Mouse (Mus musculus) thymus, postnatal 36 days (tissue): Measurements from ENCODE around the gene Rragd.
"Not testable (repeated sequence)": the region's sequence is repeated elsewhere in the genome, so short reads cannot be mapped to it uniquely, and the experiment has no call there.

Source experiments
- DNase-seq, 2 experiments: peaks; one replicate each; pipeline ENCODE4 v3.0.0; 2022; ENCODE audit warnings: mixed read lengths in 2 of 2

Gene Rragd

GRCm38 (mm10) chr4:32982716-32983175, at the start of gene Rragd:
Rragd (plus strand) TSS chr4:32983037.
- peak; percentile 61 to 70 for DNase-seq

GRCm38 (mm10) chr4:32936762-32937341, 46.0 kb upstream of the Rragd start:
- no peak for DNase-seq

GRCm38 (mm10) chr4:32939521-32939920, 43.3 kb upstream of the Rragd start:
- no peak for DNase-seq

- DNase-seq = no peak
Observed at GRCm38 (mm10) chr4:32939964-32940363, 42.9 kb upstream of the Rragd start.

GRCm38 (mm10) chr4:32940984-32941383, 41.9 kb upstream of the Rragd start:
- no peak for DNase-seq

GRCm38 (mm10) chr4:32947631-32948030, 35.2 kb upstream of the Rragd start:
- no peak for DNase-seq

- DNase-seq = no peak
Observed at GRCm38 (mm10) chr4:32948696-32949095, 34.1 kb upstream of the Rragd start.

GRCm38 (mm10) chr4:32950356-32951034, 32.3 kb upstream of the Rragd start, which contains the start of gene Ankrd6:
Ankrd6 (minus strand) TSS chr4:32950841.
- DNase-seq = peak; percentile 78 to 84

GRCm38 (mm10) chr4:32951035-32951940, 31.5 kb upstream of the Rragd start:
- no peak for DNase-seq

GRCm38 (mm10) chr4:32952681-32953080, 30.2 kb upstream of the Rragd start:
- DNase-seq = no peak

- DNase-seq = no peak
Observed at GRCm38 (mm10) chr4:32956423-32956822, 26.4 kb upstream of the Rragd start.

GRCm38 (mm10) chr4:32961394-32961793, 21.4 kb upstream of the Rragd start:
- DNase-seq = no peak

- not testable (repeated sequence) for DNase-seq
Observed at GRCm38 (mm10) chr4:32964619-32965018, 18.2 kb upstream of the Rragd start.

GRCm38 (mm10) chr4:32977331-32977730, 5.5 kb upstream of the Rragd start:
- peak in 1 of 2 experiments; percentile 9 for DNase-seq

- no peak for DNase-seq
Observed at GRCm38 (mm10) chr4:32980061-32980460, 2.8 kb upstream of the Rragd start.

GRCm38 (mm10) chr4:32981617-32982016, 1.2 kb upstream of the Rragd start:
- peak in 1 of 2 experiments; percentile 5 for DNase-seq

- peak; percentile 42 to 53 for DNase-seq
Observed at GRCm38 (mm10) chr4:32982041-32982715, 659 bp upstream of the Rragd start.

- DNase-seq = peak; percentile 84 to 92
Observed at GRCm38 (mm10) chr4:32983176-32984155, 629 bp downstream of the Rragd start.

GRCm38 (mm10) chr4:32984242-32984641, 1.4 kb downstream of the Rragd start:
- DNase-seq = peak in 1 of 2 experiments; percentile 8

- DNase-seq = peak; percentile 22 to 26
Observed at GRCm38 (mm10) chr4:32984801-32985675, 2.2 kb downstream of the Rragd start.
